Mouse (Mus musculus) thymus, adult 2 months (tissue): ENCODE data around the gene Dcps.

Source experiments
- CTCF ChIP-seq: fragments of 200-500 bp; IDR thresholded peaks from 2 replicates; pipeline ENCODE4 v1.5.1; 2012; ENCODE audit warnings: mild to moderate bottlenecking, control low read depth, low read length, moderate library complexity, borderline replicate concordance; ENCODE audit not compliant: control insufficient read depth, poor library complexity, insufficient read depth; ENCODE audit errors: extremely low read depth
- POLR2A ChIP-seq: fragments of 200-500 bp; IDR thresholded peaks from 2 replicates; pipeline ENCODE4 v1.6.1; 2012; ENCODE audit warnings: mild to moderate bottlenecking, low read length, control low read depth, moderate library complexity; ENCODE audit not compliant: control insufficient read depth, poor library complexity, insufficient read depth; ENCODE audit errors: extremely low read depth

- TF ChIP-seq CTCF (no peak), POLR2A (no peak)
These were observed 22.9 kb downstream of the Dcps start for GRCm38 (mm10) chr9:35152923-35153322.
